Comparison of ENCODE assay signal across 19 mouse cellular contexts in the genomic region with DNA sequence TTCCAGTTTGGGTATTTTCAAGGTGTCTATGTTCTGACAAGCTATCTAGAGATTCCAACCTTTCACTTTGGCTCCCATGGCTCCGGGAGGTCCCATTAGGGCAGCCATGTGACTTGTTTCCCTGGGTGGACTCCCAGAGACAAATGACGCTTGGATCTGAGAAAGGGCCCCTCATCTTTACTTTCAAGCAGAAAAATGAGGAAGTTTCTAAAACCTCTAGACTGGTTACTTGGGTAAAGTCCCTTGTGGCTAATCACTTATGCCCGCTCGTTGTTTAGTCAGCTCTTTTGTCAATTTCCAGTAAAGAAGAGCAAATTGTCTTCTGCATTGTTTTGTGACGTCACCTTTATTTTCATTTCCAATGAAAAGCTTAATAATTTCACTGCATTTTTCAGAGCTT.
"Had no signal": no experiment of that assay in that cellular context is flagged by ENCODE, and none has a peak within 500 bp of the region (broad histone marks: within the 10 kb centered on the region; RNA-seq: fewer than 3 reads in every experiment).

No protein-coding gene starts in this region.

- H3K27me3 ChIP-seq: heart, embryonic 12.5 days; hindbrain, embryonic 13.5 days; hindbrain, embryonic 15.5 days; limb, embryonic 13.5 days; limb, embryonic 15.5 days; liver, embryonic 12.5 days had no signal

- H3K9me3 ChIP-seq: heart, embryonic 10.5 days; heart, embryonic 12.5 days; hindbrain, embryonic 13.5 days; hindbrain, embryonic 15.5 days; limb, embryonic 13.5 days; limb, embryonic 15.5 days; liver, embryonic 12.5 days had no signal

- H3K36me3 ChIP-seq: heart, embryonic 10.5 days; heart, embryonic 12.5 days; hindbrain, embryonic 13.5 days; hindbrain, embryonic 15.5 days; limb, embryonic 13.5 days; limb, embryonic 15.5 days; liver, embryonic 12.5 days had no signal

- ATAC-seq: hindbrain, postnatal 0 days; intestine, embryonic 16.5 days; liver, embryonic 12.5 days had no signal

- H3K27ac ChIP-seq: heart, embryonic 10.5 days; hindbrain, embryonic 13.5 days; hindbrain, embryonic 15.5 days; hindbrain, postnatal 0 days; limb, embryonic 13.5 days; limb, embryonic 15.5 days; liver, embryonic 12.5 days had no signal

- H3K9ac ChIP-seq: heart, embryonic 12.5 days; hindbrain, embryonic 13.5 days; hindbrain, embryonic 15.5 days; limb, embryonic 13.5 days; limb, embryonic 15.5 days; liver, embryonic 12.5 days had no signal

- H3K4me2 ChIP-seq: heart, embryonic 12.5 days; hindbrain, embryonic 13.5 days; hindbrain, embryonic 15.5 days; limb, embryonic 13.5 days; limb, embryonic 15.5 days; liver, embryonic 12.5 days had no signal

- DNase-seq: gastrocnemius, postnatal 14 days; gastrocnemius, postnatal 36 days; heart, adult 18-20 months; heart, postnatal 10 days; heart, postnatal 4 days; kidney, adult 11 months; kidney, adult 8-10 months; kidney, postnatal 10 days; kidney, postnatal 36 days; left cerebral cortex, postnatal 4 days had no signal

- H3K4me3 ChIP-seq: heart, embryonic 10.5 days; heart, embryonic 12.5 days; hindbrain, embryonic 13.5 days; hindbrain, embryonic 15.5 days; limb, embryonic 13.5 days; limb, embryonic 15.5 days; liver, embryonic 12.5 days had no signal

- H3K4me1 ChIP-seq: hindbrain, embryonic 13.5 days; liver, embryonic 12.5 days had no signal
